In the genomic region with DNA sequence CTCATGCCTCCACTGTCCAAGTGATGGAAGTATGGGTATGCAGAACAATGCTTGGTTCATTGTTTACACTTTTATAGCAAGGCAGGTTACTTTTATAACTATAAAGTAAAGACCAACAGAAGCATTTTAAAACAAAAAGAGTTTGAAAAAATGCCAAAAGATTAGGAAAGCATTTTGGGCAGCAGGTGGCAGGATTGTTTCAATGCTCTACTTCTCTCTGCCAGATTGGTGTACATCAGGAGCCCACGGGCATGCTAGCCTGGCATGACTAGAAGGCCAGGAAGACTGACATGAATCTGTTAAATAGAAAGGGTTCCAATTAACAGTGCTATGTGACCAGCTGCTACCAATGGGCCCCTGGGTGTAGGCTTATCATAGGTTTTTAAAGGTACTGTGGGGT, we compare ENCODE assay signal across 16 mouse cellular contexts. TPM values are rescaled to one million over a fixed set of nuclear protein-coding genes. Genes with fewer than 3 reads are reported as not detected.
DNase-seq lines count a peak whose midpoint lies in the region; ATAC-seq and TF ChIP-seq lines count a peak whose summit lies in the region.
"Had no signal": no experiment of that assay in that cellular context is flagged by ENCODE, and none has a peak within 500 bp of the region (broad histone marks: within the 10 kb centered on the region; RNA-seq: fewer than 3 reads in every experiment).

No protein-coding gene starts in this region.

- TF ChIP-seq EP300 in stomach, postnatal 0 days (optimal IDR thresholded peaks at IDR 0.05), result no peak

- H3K36me3 ChIP-seq in stomach, postnatal 0 days (ENCODE audit: control insufficient read depth, insufficient read depth, low read length), result no peaks in the 10 kb centered on the region
- H3K36me3 ChIP-seq: heart, embryonic 12.5 days; hindbrain, embryonic 10.5 days; liver, embryonic 15.5 days; neural tube, embryonic 12.5 days had no signal

- intact Hi-C loops in left cerebral cortex, postnatal 4 days (cut with DNase I), result no loop called here

- no peak for TF ChIP-seq POLR2A in brain, embryonic 14.5 days (IDR thresholded peaks at IDR 0.05; ENCODE audit: borderline replicate concordance, extremely low read depth, insufficient read depth, insufficient read length, poor library complexity, severe bottlenecking)

- H3K27me3 ChIP-seq in stomach, postnatal 0 days (ENCODE audit: control insufficient read depth, insufficient read depth, low read length), result no peaks in the 10 kb centered on the region
- H3K27me3 ChIP-seq: heart, embryonic 12.5 days; liver, embryonic 15.5 days; neural tube, embryonic 12.5 days had no signal

- TF ChIP-seq CTCF in brain, embryonic 14.5 days (IDR thresholded peaks at IDR 0.05; ENCODE audit: borderline replicate concordance, extremely low read depth, insufficient read depth, insufficient read length), result no peak
- peak; percentile 23; the same call in 1 of the 2 replicates for TF ChIP-seq CTCF in stomach, postnatal 0 days (IDR thresholded peaks at IDR 0.05; ENCODE audit: low read depth)

- no peak overlapping the region for H3K4me2 ChIP-seq in stomach, postnatal 0 days (replicated peaks; ENCODE audit: low read depth)
- H3K4me2 ChIP-seq: heart, embryonic 12.5 days; liver, embryonic 15.5 days; midbrain, embryonic 11.5 days; neural tube, embryonic 12.5 days had no signal

- no peak overlapping the region for H3K4me3 ChIP-seq in stomach, postnatal 0 days (ENCODE audit: low read depth, low read length)
- H3K4me3 ChIP-seq: heart, embryonic 12.5 days; hindbrain, embryonic 10.5 days; liver, embryonic 15.5 days; neural tube, embryonic 12.5 days had no signal

- H3K4me1 ChIP-seq in stomach, postnatal 0 days (replicated peaks; ENCODE audit: control insufficient read depth, insufficient read depth), result no peaks in the 10 kb centered on the region
- H3K4me1 ChIP-seq: heart, embryonic 12.5 days; hindbrain, embryonic 10.5 days; liver, embryonic 15.5 days; neural tube, embryonic 12.5 days had no signal

- 63% methylated on average over 1 of the region's 1 CpGs for WGBS in stomach, postnatal 0 days

- H3K9ac ChIP-seq in stomach, postnatal 0 days (ENCODE audit: low read length), result no peak overlapping the region
- H3K9ac ChIP-seq: heart, embryonic 12.5 days; liver, embryonic 15.5 days; neural tube, embryonic 12.5 days had no signal

- H3K27ac ChIP-seq in stomach, postnatal 0 days (replicated peaks), result no peak overlapping the region
- H3K27ac ChIP-seq: hindbrain, embryonic 10.5 days; liver, embryonic 15.5 days; neural tube, embryonic 12.5 days had no signal

- no peaks in the 10 kb centered on the region for H3K9me3 ChIP-seq in stomach, postnatal 0 days (ENCODE audit: control insufficient read depth, low read length)
- H3K9me3 ChIP-seq: heart, embryonic 12.5 days; hindbrain, embryonic 10.5 days; liver, embryonic 15.5 days; neural tube, embryonic 12.5 days had no signal

- peak; percentile 66 for ATAC-seq in CD4-positive, CD25-positive, alpha-beta regulatory T cell, adult 4 months
- no peak for ATAC-seq in stomach, postnatal 0 days (ENCODE audit: low FRiP score, low TSS enrichment)

- peak; percentile 1 for DNase-seq in left cerebral cortex, postnatal 4 days
- DNase-seq in left cerebral cortex, adult 9 months (ENCODE audit: low spot score in 2 of 2), result no peak
- peak; percentile 10 for DNase-seq in brain, embryonic 14.5 days (ENCODE audit: low read depth)
- DNase-seq in stomach, postnatal 0 days (ENCODE audit: low spot score), result no peak
- DNase-seq in urinary bladder, adult 18-20 months (ENCODE audit: low spot score in 2 of 2), result no peak
- DNase-seq in left cerebral cortex, adult 18-20 months (ENCODE audit: low spot score in 2 of 2), result no peak

RNA-seq across cellular contexts. Expression of gene Cd40lg, which starts 45.4 kb away (rescaled TPM):
- not detected for total RNA-seq in left cerebral cortex, postnatal 4 days (2021)
- polyA plus RNA-seq in CD4-positive, CD25-positive, alpha-beta regulatory T cell, adult 4 months (2017; shearing (Covaris generic)), result 10 to 100 TPM; 31.4 to 42.4 TPM
- not detected in 2 replicates for polyA plus RNA-seq in brain, embryonic 14.5 days (2012; rRNA removed)
- not detected in 2 replicates for polyA plus RNA-seq in stomach, postnatal 0 days (2015; fragmentation: Nextera tagmentation; extraction: Ambion mirVana)
- total RNA-seq in left cerebral cortex, adult 18-20 months (2021), result not detected
- total RNA-seq: gastrocnemius, adult 18-20 months; left cerebral cortex, postnatal 36 days; MEL had no signal
- polyA plus RNA-seq: heart, embryonic 12.5 days; hindbrain, embryonic 10.5 days; kidney, embryonic 14.5 days; liver, embryonic 15.5 days; midbrain, embryonic 11.5 days; neural tube, embryonic 12.5 days had no signal

Comparison
In these comparisons a context has a peak if more than half of its experiments do, and no peak if none do; other contexts are left out.
1. DNase-seq: peak in left cerebral cortex, postnatal 4 days (single experiment) and brain, embryonic 14.5 days (single experiment); none in left cerebral cortex, adult 9 months (0 of 2), stomach, postnatal 0 days (single experiment), urinary bladder, adult 18-20 months (0 of 2) and left cerebral cortex, adult 18-20 months (0 of 2).
2. RNA of gene Cd40lg, which starts 45.4 kb away (polyA plus RNA-seq): 31.4 to 42.4 TPM in CD4-positive, CD25-positive, alpha-beta regulatory T cell, adult 4 months; not detected in brain, embryonic 14.5 days and not detected in stomach, postnatal 0 days; every median in the first group is over 10 times any median in the second.